Comparison of ENCODE assay signal across 21 mouse cellular contexts in genomic region chr16:17977840-17978239, GRCm38 (mm10). TPM values are rescaled to one million over a fixed set of nuclear protein-coding genes. Genes with fewer than 3 reads are reported as not detected.
"Had no signal": no experiment of that assay in that cellular context is flagged by ENCODE, and none has a peak within 500 bp of the region (broad histone marks: within the 10 kb centered on the region; RNA-seq: fewer than 3 reads in every experiment).

No protein-coding gene starts in this region.

RNA-seq across cellular contexts. Expression of gene Vpreb2, which starts 2.4 kb away (rescaled TPM):
- polyA plus RNA-seq: cortical plate, adult 2 months; embryonic facial prominence, embryonic 10.5 days; embryonic facial prominence, embryonic 11.5 days; embryonic facial prominence, embryonic 12.5 days; embryonic facial prominence, embryonic 13.5 days; embryonic facial prominence, embryonic 14.5 days; embryonic facial prominence, embryonic 15.5 days; erythroblast, embryonic 14.5 days; forebrain, embryonic 10.5 days; forebrain, embryonic 11.5 days; forebrain, embryonic 12.5 days; forebrain, embryonic 13.5 days; forebrain, embryonic 14.5 days; forebrain, embryonic 15.5 days; forebrain, embryonic 16.5 days; forebrain, postnatal 0 days; frontal cortex, adult 2 months; gonadal fat pad, adult 2 months; heart, adult 2 months; heart, embryonic 10.5 days; heart, embryonic 11.5 days had no signal
